Mouse (Mus musculus) gastrocnemius, postnatal 4 days (tissue): ENCODE measurements at regions not wholly inside any gene's neighbourhood (a gene's known extent, or its start where the extent isn't known, plus 50 kb on each side); places are given as distances from the start of the nearest gene placed in this dataset.

Experiments used
- DNase-seq, 2 experiments: peaks; one replicate each; pipeline ENCODE4 v3.0.0; 2021 to 2022; ENCODE audit warnings: low spot score in 2 of 2, mixed read lengths in 2 of 2

DNA sequence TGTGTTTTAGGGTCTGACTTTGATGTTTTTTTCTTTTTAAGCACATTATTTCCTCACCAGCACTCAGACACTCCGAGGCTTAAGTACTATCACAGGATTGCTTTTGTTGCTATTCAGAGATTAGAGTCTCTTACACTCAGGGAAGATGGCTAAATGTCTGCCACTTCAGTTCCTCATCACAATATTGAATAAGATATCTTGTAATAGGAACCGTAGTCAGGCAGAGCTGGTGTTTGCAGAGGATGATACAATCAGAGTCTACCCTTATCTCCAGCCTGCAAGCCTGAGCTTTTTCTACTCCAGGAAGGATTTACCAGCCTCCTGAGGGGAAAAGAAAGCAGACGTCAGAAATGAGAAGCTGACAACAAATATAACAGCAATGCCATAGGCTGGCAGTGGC is 336.3 kb downstream of the Ins1 start:
- no peak for DNase-seq

DNA sequence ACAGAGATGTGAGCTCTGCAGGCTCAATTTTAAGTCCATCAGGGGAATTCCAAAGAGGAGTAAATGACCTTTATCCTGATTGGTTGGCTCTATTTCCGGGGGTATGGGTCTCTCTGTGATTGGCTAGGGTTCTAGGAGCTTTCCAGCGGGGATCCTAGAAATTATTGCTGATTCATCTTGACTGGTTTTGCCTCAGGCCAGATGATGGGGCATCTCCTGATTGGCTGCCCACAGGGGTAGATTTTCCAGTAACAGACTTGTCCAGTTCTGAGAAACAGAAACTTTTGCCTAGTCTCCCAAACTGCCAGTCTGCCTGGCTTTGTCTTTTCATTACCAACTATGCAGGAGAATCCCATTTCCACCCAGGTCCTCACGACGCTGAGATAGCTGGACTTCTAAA is 301.3 kb downstream of the Ins1 start:
- DNase-seq: no peak

DNA sequence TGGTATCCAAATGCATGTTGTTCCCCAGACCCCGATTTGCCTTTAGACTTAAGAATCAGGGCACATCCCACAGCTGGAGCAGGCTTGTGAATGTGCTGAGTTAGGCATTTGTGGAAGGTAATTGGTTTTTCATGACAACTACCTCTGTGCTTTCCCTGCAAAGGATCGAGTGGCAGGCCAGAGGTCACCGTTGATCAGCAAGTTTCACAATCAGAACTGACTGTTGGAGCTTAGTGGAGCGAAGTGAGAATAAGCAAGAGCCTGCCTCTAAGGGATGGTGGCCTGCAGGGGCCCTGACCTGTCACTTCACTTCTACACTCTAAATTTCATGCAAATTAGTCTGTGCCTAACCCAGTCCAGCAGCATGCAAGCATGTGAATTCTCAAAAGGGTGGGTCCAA is 270.7 kb downstream of the Ins1 start:
- no peak for DNase-seq

DNA sequence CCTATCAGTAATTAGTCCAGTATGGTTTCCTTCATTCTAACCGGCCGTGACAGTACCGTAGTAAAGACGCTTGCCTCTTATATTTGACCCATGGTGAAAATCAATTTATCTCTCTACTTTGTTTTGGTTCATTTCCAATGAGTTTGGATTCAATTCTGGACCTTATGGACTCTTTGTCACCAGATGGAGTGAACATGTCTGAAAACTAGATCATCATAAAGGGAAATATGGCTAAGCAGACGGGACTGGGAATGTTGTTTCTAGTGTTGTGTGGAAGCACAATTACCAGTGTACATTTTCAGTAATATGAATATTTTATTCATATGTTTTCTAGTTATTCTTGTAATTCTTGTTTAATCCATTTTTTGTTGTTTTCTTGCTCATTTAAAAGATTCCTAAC is 261.4 kb downstream of the Ins1 start:
- DNase-seq: no peak

DNA sequence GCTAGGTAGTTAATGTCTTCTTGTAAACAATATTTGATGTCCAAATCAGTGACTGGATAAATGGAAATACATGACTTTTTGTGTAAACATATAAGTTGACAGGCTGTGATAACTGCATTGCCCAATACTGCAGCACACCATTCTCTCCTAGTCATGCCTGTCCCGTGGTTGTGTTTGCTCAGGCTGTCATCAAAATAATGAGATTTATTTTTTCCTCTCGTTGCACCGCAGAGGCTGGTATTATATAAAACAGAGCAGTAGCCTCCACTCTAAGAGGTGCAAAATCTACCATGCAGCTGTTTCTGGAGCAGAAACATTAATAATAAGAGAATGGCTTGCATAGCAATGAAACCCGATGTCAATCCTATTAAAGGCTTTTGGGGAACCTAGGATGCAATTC is 239.2 kb downstream of the Ins1 start:
- DNase-seq: no peak
